Mouse (Mus musculus) kidney, postnatal 25 days (tissue): ENCODE data around the gene Mrpl37.

Experiments
- DNase-seq, 2 experiments: peaks; one replicate each; pipeline ENCODE4 v3.0.0; 2021; ENCODE audit warnings: mixed read lengths in 2 of 2

Mrpl37 gene

GRCm38 (mm10) chr4:107015971-107016511, 50.6 kb downstream of the Mrpl37 start:
- peak; percentile 62 to 90 for DNase-seq

- no peak for DNase-seq
Measured at GRCm38 (mm10) chr4:107013817-107014260, 52.8 kb downstream of the Mrpl37 start.

- peak; percentile 61 to 88 for DNase-seq
Measured at GRCm38 (mm10) chr4:107013119-107013816, 53.4 kb downstream of the Mrpl37 start.

- no peak for DNase-seq
Measured at GRCm38 (mm10) chr4:107012574-107012973, 54.1 kb downstream of the Mrpl37 start.

- DNase-seq, result no peak
Measured at GRCm38 (mm10) chr4:107012005-107012478, 54.6 kb downstream of the Mrpl37 start.

GRCm38 (mm10) chr4:107011325-107012004, 55.2 kb downstream of the Mrpl37 start:
- DNase-seq, result no peak

- DNase-seq, result peak in 1 of 2 experiments; percentile 29
Measured at GRCm38 (mm10) chr4:107009548-107009947, 57.1 kb downstream of the Mrpl37 start.

- no peak for DNase-seq
Measured at GRCm38 (mm10) chr4:107008161-107008560, 58.5 kb downstream of the Mrpl37 start.

- peak in 1 of 2 experiments; percentile 25 for DNase-seq
Measured at GRCm38 (mm10) chr4:107007359-107007758, 59.3 kb downstream of the Mrpl37 start.

GRCm38 (mm10) chr4:107006807-107007206, 59.9 kb downstream of the Mrpl37 start:
- peak in 1 of 2 experiments; percentile 28 for DNase-seq

GRCm38 (mm10) chr4:107006229-107006628, 60.4 kb downstream of the Mrpl37 start:
- DNase-seq, result peak; percentile 82 to 93
